8 mouse cellular contexts compared by ENCODE assay signal in genomic region chr2:31654854-31655559, GRCm38 (mm10). TPM values are rescaled to one million over a fixed set of nuclear protein-coding genes. Genes with fewer than 3 reads are reported as not detected.
A peak's percentile ranks its signal among the peaks of the same experiment; 100 is the strongest.
DNase-seq lines count a peak whose midpoint lies in the region; ATAC-seq and TF ChIP-seq lines count a peak whose summit lies in the region.

No protein-coding gene starts in this region.

- peak overlapping the region; percentile 80 for H3K4me3 ChIP-seq in heart, embryonic 10.5 days
- peak overlapping the region; percentile 53 for H3K4me3 ChIP-seq in forebrain, postnatal 0 days (ENCODE audit: low read depth, low read length)
- peak overlapping the region; percentile 50; the same call in 1 of the 2 replicates for H3K4me3 ChIP-seq in intestine, postnatal 0 days (ENCODE audit: low read depth, low read length)
- peak overlapping the region; percentile 58 for H3K4me3 ChIP-seq in limb, embryonic 12.5 days (replicated peaks)
- peak overlapping the region; percentile 56 for H3K4me3 ChIP-seq in midbrain, postnatal 0 days (ENCODE audit: low read depth, low read length)

- ATAC-seq in forebrain, postnatal 0 days: no peak; the same call in 1 of the 2 replicates
- ATAC-seq in intestine, postnatal 0 days: no peak
- ATAC-seq in limb, embryonic 12.5 days (ENCODE audit: insufficient number of reproducible peaks, insufficient read depth, low FRiP score, low TSS enrichment, low read depth): no peak
- ATAC-seq in midbrain, postnatal 0 days (ENCODE audit: low FRiP score): no peak

- H3K9me3 ChIP-seq in heart, embryonic 10.5 days: peaks cover 4% of the 10 kb centered on the region; the same call in 1 of the 2 replicates
- no peaks in the 10 kb centered on the region for H3K9me3 ChIP-seq in forebrain, postnatal 0 days (ENCODE audit: low read length)
- no peaks in the 10 kb centered on the region for H3K9me3 ChIP-seq in intestine, postnatal 0 days (ENCODE audit: control insufficient read depth)
- H3K9me3 ChIP-seq in limb, embryonic 12.5 days: peaks cover 8% of the 10 kb centered on the region
- H3K9me3 ChIP-seq in midbrain, postnatal 0 days (ENCODE audit: low read length): no peaks in the 10 kb centered on the region

- peaks cover 18% of the 10 kb centered on the region for H3K4me1 ChIP-seq in heart, embryonic 10.5 days
- H3K4me1 ChIP-seq in forebrain, postnatal 0 days (ENCODE audit: insufficient read depth): no peaks in the 10 kb centered on the region
- H3K4me1 ChIP-seq in intestine, postnatal 0 days (replicated peaks; ENCODE audit: control insufficient read depth, insufficient read depth, low read length): no peaks in the 10 kb centered on the region
- H3K4me1 ChIP-seq in limb, embryonic 12.5 days (replicated peaks): peaks cover 12% of the 10 kb centered on the region
- no peaks in the 10 kb centered on the region for H3K4me1 ChIP-seq in midbrain, postnatal 0 days (ENCODE audit: insufficient read depth, low read length)

- H3K36me3 ChIP-seq in heart, embryonic 10.5 days: no peaks in the 10 kb centered on the region
- no peaks in the 10 kb centered on the region for H3K36me3 ChIP-seq in forebrain, postnatal 0 days (ENCODE audit: insufficient read depth)
- H3K36me3 ChIP-seq in intestine, postnatal 0 days (ENCODE audit: control insufficient read depth, insufficient read depth): no peaks in the 10 kb centered on the region
- no peaks in the 10 kb centered on the region for H3K36me3 ChIP-seq in limb, embryonic 12.5 days
- H3K36me3 ChIP-seq in midbrain, postnatal 0 days (ENCODE audit: insufficient read depth, low read length): no peaks in the 10 kb centered on the region

- TF ChIP-seq CTCF in forebrain, postnatal 0 days (IDR thresholded peaks at IDR 0.05; ENCODE audit: low read depth): peak; percentile 72
- TF ChIP-seq CTCF in intestine, postnatal 0 days (IDR thresholded peaks at IDR 0.05; ENCODE audit: low read depth): peak; percentile 71
- TF ChIP-seq CTCF in midbrain, postnatal 0 days (IDR thresholded peaks at IDR 0.05): peak; percentile 80

- no peak for DNase-seq in heart, embryonic 10.5 days (ENCODE audit: low spot score)
- DNase-seq in heart, adult 8-10 months (ENCODE audit: low spot score): no peak
- peak; percentile 73 for DNase-seq in brain, adult 2 months (ENCODE audit: low read depth, low spot score)
- DNase-seq in forebrain, postnatal 0 days: peak; percentile 80
- DNase-seq in midbrain, postnatal 0 days (ENCODE audit: low spot score): peak; percentile 69
- DNase-seq in thymus, postnatal 4 days: peak; percentile 82

- no peak overlapping the region for H3K27ac ChIP-seq in heart, embryonic 10.5 days
- no peak overlapping the region for H3K27ac ChIP-seq in forebrain, postnatal 0 days (ENCODE audit: low read depth, low read length)
- H3K27ac ChIP-seq in intestine, postnatal 0 days (ENCODE audit: low read depth, low read length): no peak overlapping the region
- H3K27ac ChIP-seq in limb, embryonic 12.5 days: no peak overlapping the region
- no peak overlapping the region for H3K27ac ChIP-seq in midbrain, postnatal 0 days (ENCODE audit: low read depth, low read length)

- H3K4me2 ChIP-seq in forebrain, postnatal 0 days (ENCODE audit: low read depth): peak overlapping the region; percentile 89
- peak overlapping the region; percentile 93 for H3K4me2 ChIP-seq in intestine, postnatal 0 days (replicated peaks; ENCODE audit: low read depth)
- peak overlapping the region; percentile 97 for H3K4me2 ChIP-seq in limb, embryonic 12.5 days
- H3K4me2 ChIP-seq in midbrain, postnatal 0 days (ENCODE audit: low read depth, low read length, poor library complexity, severe bottlenecking): peak overlapping the region; percentile 65

- H3K27me3 ChIP-seq in heart, embryonic 10.5 days (ENCODE audit: insufficient read depth, poor library complexity, severe bottlenecking): peaks cover 99% of the 10 kb centered on the region
- H3K27me3 ChIP-seq in forebrain, postnatal 0 days (ENCODE audit: insufficient read depth, low read length): peaks cover 30% of the 10 kb centered on the region
- peaks cover 57% of the 10 kb centered on the region for H3K27me3 ChIP-seq in intestine, postnatal 0 days (replicated peaks; ENCODE audit: control insufficient read depth, insufficient read depth, low read length)
- peaks cover 94% of the 10 kb centered on the region for H3K27me3 ChIP-seq in limb, embryonic 12.5 days
- peaks cover 41% of the 10 kb centered on the region for H3K27me3 ChIP-seq in midbrain, postnatal 0 days (ENCODE audit: insufficient read depth, low read length)

- 9% methylated on average over 22 of the region's 22 CpGs for WGBS in heart, embryonic 10.5 days
- 4% methylated on average over 22 of the region's 22 CpGs for WGBS in forebrain, postnatal 0 days
- WGBS in intestine, postnatal 0 days: 5% methylated on average over 22 of the region's 22 CpGs
- WGBS in limb, embryonic 12.5 days: 4% methylated on average over 22 of the region's 22 CpGs
- 8% methylated on average over 22 of the region's 22 CpGs for WGBS in midbrain, postnatal 0 days

- H3K9ac ChIP-seq in forebrain, postnatal 0 days: peak overlapping the region; percentile 54; the same call in 1 of the 2 replicates
- H3K9ac ChIP-seq in intestine, postnatal 0 days (ENCODE audit: low read depth, low read length): no peak overlapping the region
- no peak overlapping the region for H3K9ac ChIP-seq in limb, embryonic 12.5 days (replicated peaks)
- peak overlapping the region; percentile 58 for H3K9ac ChIP-seq in midbrain, postnatal 0 days (replicated peaks; ENCODE audit: low read length, poor library complexity, severe bottlenecking)

RNA-seq across cellular contexts. Expression of gene Prdm12, which starts 15.2 kb away (rescaled TPM):
- not detected in 2 replicates for polyA plus RNA-seq in heart, embryonic 10.5 days (2016; fragmentation: Nextera tagmentation; extraction: Ambion mirVana)
- total RNA-seq in heart, adult 8-10 months (2022): not detected
- total RNA-seq in forebrain, postnatal 0 days (2014; rRNA removed): 0.62 and 2.5 TPM in 2 replicates
- 1.0 and 1.9 TPM in 2 replicates for polyA plus RNA-seq in forebrain, postnatal 0 days (2015; fragmentation: Nextera tagmentation; extraction: Ambion mirVana)
- polyA plus RNA-seq in intestine, postnatal 0 days (2015; fragmentation: Nextera tagmentation; extraction: Ambion mirVana): not detected in 2 replicates
- polyA plus RNA-seq in limb, embryonic 12.5 days (2016; fragmentation: Nextera tagmentation; extraction: Ambion mirVana): 0.66 TPM in 1 of 2 replicates, not detected in the other
- 0.99 and 1.4 TPM in 2 replicates for total RNA-seq in midbrain, postnatal 0 days (2014; rRNA removed)
- polyA plus RNA-seq in midbrain, postnatal 0 days (2015; fragmentation: Nextera tagmentation; extraction: Ambion mirVana): 1.9 and 2.4 TPM in 2 replicates

RNA-seq across cellular contexts. Expression of gene Exosc2, which starts 15.5 kb away (rescaled TPM):
- 63.0 and 76.3 TPM in 2 replicates for polyA plus RNA-seq in heart, embryonic 10.5 days (2016; fragmentation: Nextera tagmentation; extraction: Ambion mirVana)
- total RNA-seq in heart, adult 8-10 months (2022): 1 to 10 TPM; 7.0 to 9.1 (median 8.1) TPM
- total RNA-seq in forebrain, postnatal 0 days (2014; rRNA removed): 33.4 and 41.9 TPM in 2 replicates
- 28.4 and 34.0 TPM in 2 replicates for polyA plus RNA-seq in forebrain, postnatal 0 days (2015; fragmentation: Nextera tagmentation; extraction: Ambion mirVana)
- 18.2 and 18.8 TPM in 2 replicates for polyA plus RNA-seq in intestine, postnatal 0 days (2015; fragmentation: Nextera tagmentation; extraction: Ambion mirVana)
- polyA plus RNA-seq in limb, embryonic 12.5 days (2016; fragmentation: Nextera tagmentation; extraction: Ambion mirVana): 88.3 and 94.9 TPM in 2 replicates
- 26.7 and 27.4 TPM in 2 replicates for total RNA-seq in midbrain, postnatal 0 days (2014; rRNA removed)
- polyA plus RNA-seq in midbrain, postnatal 0 days (2015; fragmentation: Nextera tagmentation; extraction: Ambion mirVana): 32.2 and 36.8 TPM in 2 replicates

RNA-seq across cellular contexts. Expression of gene Abl1, which starts 33.2 kb away (rescaled TPM):
- polyA plus RNA-seq in heart, embryonic 10.5 days (2016; fragmentation: Nextera tagmentation; extraction: Ambion mirVana): 40.5 and 43.1 TPM in 2 replicates
- 10 to 100 TPM; 30.2 to 37.3 (median 30.9) TPM for total RNA-seq in heart, adult 8-10 months (2022)
- 48.1 and 54.0 TPM in 2 replicates for total RNA-seq in forebrain, postnatal 0 days (2014; rRNA removed)
- 12.4 and 12.5 TPM in 2 replicates for polyA plus RNA-seq in forebrain, postnatal 0 days (2015; fragmentation: Nextera tagmentation; extraction: Ambion mirVana)
- polyA plus RNA-seq in intestine, postnatal 0 days (2015; fragmentation: Nextera tagmentation; extraction: Ambion mirVana): 13.4 and 14.5 TPM in 2 replicates
- polyA plus RNA-seq in limb, embryonic 12.5 days (2016; fragmentation: Nextera tagmentation; extraction: Ambion mirVana): 63.0 and 72.2 TPM in 2 replicates
- total RNA-seq in midbrain, postnatal 0 days (2014; rRNA removed): 44.9 and 50.1 TPM in 2 replicates
- 13.1 and 13.8 TPM in 2 replicates for polyA plus RNA-seq in midbrain, postnatal 0 days (2015; fragmentation: Nextera tagmentation; extraction: Ambion mirVana)

Comparison
In these comparisons a context has a peak if more than half of its experiments do, and no peak if none do; other contexts are left out.
1. DNase-seq: peak in brain, adult 2 months (single experiment), forebrain, postnatal 0 days (single experiment), midbrain, postnatal 0 days (single experiment) and thymus, postnatal 4 days (single experiment); none in heart, embryonic 10.5 days (single experiment) and heart, adult 8-10 months (single experiment).
2. H3K9ac ChIP-seq: peak in forebrain, postnatal 0 days (single experiment) and midbrain, postnatal 0 days (single experiment); none in intestine, postnatal 0 days (single experiment) and limb, embryonic 12.5 days (single experiment).
3. Peak in every context shown above with its lines, with median percentiles within 50 percentile points of each other: H3K4me3 ChIP-seq, H3K4me2 ChIP-seq and CTCF ChIP-seq.